Mouse (Mus musculus) hindbrain, embryonic 14.5 days (tissue): ENCODE data around the gene Dusp8. TPM values are rescaled to one million over a fixed set of nuclear protein-coding genes. Genes with fewer than 3 reads are reported as not detected.

Source experiments
- ATAC-seq: fragments of 200-750 bp; cut with Nextera tagmentation; 2 replicates; pipeline ENCODE4 v1.8.0; 2017; ENCODE audit warnings: moderate number of reproducible peaks, mild to moderate bottlenecking, moderate TSS enrichment, moderate library complexity; ENCODE audit not compliant: low FRiP score
- DNase-seq: peaks from one replicate; pipeline ENCODE4 v3.0.0-alpha.2; 2015; ENCODE audit warnings: low spot score
- H3K27ac ChIP-seq: fragments of 300-500 bp; sonication (generic); 2 replicates; pipeline ENCODE4 v1.5.1; 2014; ENCODE audit warnings: mild to moderate bottlenecking, moderate library complexity
- H3K27me3 ChIP-seq: fragments of 300-500 bp; sonication (generic); 2 replicates; pipeline ENCODE4 v1.6.1; 2014; ENCODE audit warnings: mild to moderate bottlenecking, low read length, mixed read lengths; ENCODE audit not compliant: control insufficient read depth, insufficient read depth
- H3K36me3 ChIP-seq: fragments of 300-500 bp; sonication (generic); replicated peaks from 2 replicates; pipeline ENCODE4 v1.6.1; 2014; ENCODE audit not compliant: control insufficient read depth, insufficient read depth
- H3K4me1 ChIP-seq: fragments of 300-500 bp; sonication (generic); replicated peaks from 2 replicates; pipeline ENCODE4 v1.6.1; 2014; ENCODE audit warnings: antibody characterized with exemption, low read length, mixed read lengths; ENCODE audit not compliant: control insufficient read depth, insufficient read depth
- H3K4me2 ChIP-seq: fragments of 300-500 bp; sonication (generic); replicated peaks from 2 replicates; pipeline ENCODE4 v1.6.1; 2014; ENCODE audit warnings: mild to moderate bottlenecking, moderate library complexity
- H3K4me3 ChIP-seq: fragments of 300-500 bp; sonication (generic); replicated peaks from 2 replicates; pipeline ENCODE4 v1.5.1; 2014; ENCODE audit warnings: mild to moderate bottlenecking, low read length
- H3K9ac ChIP-seq: fragments of 300-500 bp; sonication (generic); 2 replicates; pipeline ENCODE4 v1.6.1; 2014
- H3K9me3 ChIP-seq: fragments of 300-500 bp; sonication (generic); 2 replicates; pipeline ENCODE4 v1.6.1; 2016; ENCODE audit warnings: low read length; ENCODE audit not compliant: control insufficient read depth
- WGBS: fragments of 180-500 bp; shearing (Covaris S2); extraction: QIAGEN DNeasy Blood & Tissue Kit; methylation state at CpG from one replicate; pipeline ENCODE4 v1.1.7; 2014; 5-methylcytosine and 5-hydroxymethylcytosine counted together
- polyA plus RNA-seq: library from polyadenylated mRNA; unstranded; fragments of >200 nt; fragmentation: Nextera tagmentation; extraction: Ambion mirVana; gene quantifications from 2 replicates; pipeline ENCODE4 v1.2.1, GENCODE M21; 2014

Dusp8 gene
- polyA plus RNA-seq, 1 experiment from 2014 or later = 133 TPM

DNA sequence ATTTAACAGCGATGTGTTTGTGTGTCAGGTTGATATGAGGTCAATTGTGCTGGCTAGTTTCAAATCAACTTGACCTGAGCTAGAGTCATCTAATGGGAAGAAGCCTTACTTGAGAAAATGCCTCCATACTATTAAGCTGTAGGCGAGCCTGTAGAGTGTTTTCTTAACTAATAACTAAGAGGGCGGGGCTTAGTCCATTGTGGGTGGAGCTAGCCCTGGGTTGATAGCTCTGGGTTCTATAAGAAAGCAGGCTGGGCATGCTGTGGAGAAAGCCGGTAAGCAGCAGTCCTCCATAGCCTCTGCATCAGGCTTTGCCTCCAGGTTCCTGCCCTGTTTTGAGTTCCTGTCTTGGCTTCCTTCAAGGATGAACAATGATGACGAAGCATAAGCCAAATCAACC is 9.1 kb upstream of the Dusp8 start:
- Histone ChIP-seq H3K4me1 (no peaks in the 10 kb centered on the region), H3K36me3 (no peaks in the 10 kb centered on the region), H3K4me2 (no peak overlapping the region), H3K27me3 (no peaks in the 10 kb centered on the region), H3K9me3 (no peaks in the 10 kb centered on the region), H3K9ac (no peak overlapping the region), H3K4me3 (no peak overlapping the region), H3K27ac (no peak overlapping the region)
- ATAC-seq = no peak
- no peak for DNase-seq
- 59% methylated on average over 5 of the region's 5 CpGs for WGBS

- H3K4me3 ChIP-seq = no peak overlapping the region
Measured at GRCm38 (mm10) chr7:142097776-142098175, 2.1 kb upstream of the Dusp8 start.

DNA sequence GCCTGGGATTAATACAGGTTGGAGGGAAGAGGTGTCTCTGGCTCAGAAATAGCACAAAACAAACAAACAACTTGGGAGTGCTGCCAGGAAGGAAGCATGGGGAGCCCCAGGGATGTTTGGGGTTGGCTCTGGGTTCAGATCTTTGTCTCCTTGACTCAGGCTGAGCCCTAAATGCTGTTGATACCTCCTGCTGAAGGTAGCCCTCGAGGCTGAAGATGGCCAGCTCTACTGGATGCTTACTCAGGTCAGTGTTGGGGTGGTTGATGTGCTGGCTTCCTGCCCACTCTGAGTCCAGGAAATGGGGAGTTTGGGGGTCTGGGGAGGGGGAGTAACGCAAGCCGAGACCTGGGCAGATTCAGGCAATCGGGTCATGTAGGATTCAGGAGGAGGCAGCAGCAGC is 1.1 kb upstream of the Dusp8 start:
- WGBS = 77% methylated on average over 4 of the region's 4 CpGs
- H3K4me3 ChIP-seq = no peak overlapping the region; the same call in 1 of the 2 replicates

More at GRCm38 (mm10) chr7:142097776-142098175, 2.1 kb upstream of the Dusp8 start:
- Histone ChIP-seq H3K27ac (no peak overlapping the region), H3K36me3 (no peaks in the 10 kb centered on the region), H3K27me3 (peaks cover 6% of the 10 kb centered on the region; the same call in 1 of the 2 replicates), H3K4me2 (peak overlapping the region; percentile 18; the same call in 1 of the 2 replicates), H3K4me1 (peaks cover 21% of the 10 kb centered on the region), H3K9ac (0 out of 2 replicates have a peak overlapping the region, but pooled peaks have one; percentile 12), H3K9me3 (no peaks in the 10 kb centered on the region)
- DNase-seq (peak; percentile 87), ATAC-seq (peak; percentile 73)
- 11% methylated on average over 9 of the region's 9 CpGs for WGBS

DNA sequence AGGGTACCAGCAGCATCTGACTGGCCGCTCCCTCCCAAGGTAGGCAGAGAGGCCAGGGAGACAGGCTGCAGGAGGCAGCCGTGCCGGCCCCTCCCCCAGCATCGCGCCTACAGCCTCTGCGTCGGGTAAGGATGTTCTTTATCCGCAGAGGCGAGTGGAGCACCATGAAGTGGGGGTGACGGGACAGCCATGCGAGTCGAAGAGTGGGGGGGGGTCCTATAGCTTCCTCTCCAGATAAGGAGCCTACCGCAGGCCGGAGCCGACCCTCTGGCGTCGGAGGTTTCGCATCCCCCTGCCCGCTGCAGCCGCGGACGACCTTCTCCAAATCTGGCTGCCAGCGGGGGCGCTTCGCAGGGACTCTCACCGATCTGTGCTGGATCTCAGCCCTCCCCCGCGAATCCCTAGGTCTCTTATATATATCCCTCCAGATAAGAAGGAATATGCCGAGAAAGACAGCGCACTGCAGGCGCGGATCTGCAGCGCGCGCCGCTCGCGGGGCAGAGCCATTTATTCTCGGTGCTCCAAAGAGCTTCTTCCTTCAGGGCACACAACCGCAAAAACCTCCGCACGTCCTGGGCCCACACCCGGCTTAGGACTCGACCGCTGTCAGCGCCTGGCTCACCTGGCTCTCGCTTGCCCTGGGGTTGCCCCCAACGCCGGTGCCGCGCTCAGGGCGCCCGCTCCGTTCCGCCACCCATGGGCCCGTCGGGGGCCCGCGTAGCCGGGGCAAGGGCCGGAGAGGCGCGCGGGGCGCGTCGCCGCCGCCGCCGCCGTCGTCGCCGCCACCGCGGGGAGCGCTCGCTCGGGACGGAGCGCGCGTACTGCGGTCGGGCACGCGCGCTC is 1.1 kb downstream of the Dusp8 start:
- peaks cover 53% of the 10 kb centered on the region for H3K4me1 ChIP-seq
- peak; percentile 25; the same call in 1 of the 2 replicates for ATAC-seq
- WGBS = under 1% methylated on average over 81 of the region's 89 CpGs

More for the DNA sequence above, 1.1 kb upstream of the Dusp8 start:
- peaks cover 31% of the 10 kb centered on the region for H3K4me1 ChIP-seq
- ATAC-seq = no peak
- H3K27me3 ChIP-seq = peaks cover 6% of the 10 kb centered on the region; the same call in 1 of the 2 replicates
- H3K9me3 ChIP-seq = no peaks in the 10 kb centered on the region
- no peak for DNase-seq
- H3K9ac ChIP-seq = no peak overlapping the region
- no peaks in the 10 kb centered on the region for H3K36me3 ChIP-seq
- no peak overlapping the region for H3K27ac ChIP-seq
- peak overlapping the region; percentile 72 for H3K4me2 ChIP-seq

GRCm38 (mm10) chr7:142093696-142094240 is 1.9 kb downstream of the Dusp8 start:
- Histone ChIP-seq H3K27ac (peak overlapping the region; percentile 97), H3K9me3 (no peaks in the 10 kb centered on the region), H3K36me3 (peaks cover 8% of the 10 kb centered on the region; the same call in 1 of the 2 replicates), H3K9ac (peak overlapping the region; percentile 99), H3K4me3 (peak overlapping the region; percentile 92), H3K27me3 (peaks cover 6% of the 10 kb centered on the region; the same call in 1 of the 2 replicates), H3K4me2 (peak overlapping the region; percentile 72), H3K4me1 (peaks cover 61% of the 10 kb centered on the region)
- ATAC-seq (no peak), DNase-seq (no peak)
- WGBS = 14% methylated on average over 6 of the region's 6 CpGs

More for the DNA sequence above, 1.1 kb downstream of the Dusp8 start:
- Histone ChIP-seq H3K27me3 (peaks cover 6% of the 10 kb centered on the region; the same call in 1 of the 2 replicates), H3K4me3 (peak overlapping the region; percentile 92), H3K9me3 (no peaks in the 10 kb centered on the region), H3K4me2 (peak overlapping the region; percentile 72), H3K36me3 (peaks cover 5% of the 10 kb centered on the region; the same call in 1 of the 2 replicates), H3K9ac (peak overlapping the region; percentile 99), H3K27ac (peak overlapping the region; percentile 97)
- DNase-seq = peak; percentile 59

DNA sequence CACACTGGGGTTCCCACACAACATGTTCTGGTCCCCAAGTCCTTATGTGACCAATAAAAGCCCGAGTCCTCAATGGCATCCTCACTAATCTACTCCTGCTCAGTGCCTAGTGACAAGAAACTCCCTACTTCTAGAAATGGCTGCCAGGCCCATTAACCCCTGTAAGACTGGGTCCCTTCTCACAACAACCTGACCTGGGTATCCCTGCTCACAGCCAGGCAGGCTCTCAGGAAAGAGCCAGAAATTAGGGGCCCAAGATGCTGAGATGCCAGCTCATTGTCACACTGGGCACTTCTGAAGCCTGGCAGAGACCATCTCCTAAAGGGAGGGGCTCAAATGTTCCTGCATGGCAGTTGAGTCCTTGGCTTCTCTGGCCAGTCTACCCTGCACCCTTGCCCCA is 2.7 kb downstream of the Dusp8 start:
- ATAC-seq (no peak), DNase-seq (no peak)
- no peaks in the 10 kb centered on the region for H3K9me3 ChIP-seq
- peaks cover 13% of the 10 kb centered on the region for H3K36me3 ChIP-seq
- WGBS = 34% methylated on average over 1 of the region's 1 CpGs
- peak overlapping the region; percentile 72 for H3K4me2 ChIP-seq
- peaks cover 68% of the 10 kb centered on the region for H3K4me1 ChIP-seq
- peak overlapping the region; percentile 97 for H3K27ac ChIP-seq
- H3K4me3 ChIP-seq = peak overlapping the region; percentile 92
- peak overlapping the region; percentile 99 for H3K9ac ChIP-seq
- H3K27me3 ChIP-seq = peaks cover 6% of the 10 kb centered on the region; the same call in 1 of the 2 replicates

DNA sequence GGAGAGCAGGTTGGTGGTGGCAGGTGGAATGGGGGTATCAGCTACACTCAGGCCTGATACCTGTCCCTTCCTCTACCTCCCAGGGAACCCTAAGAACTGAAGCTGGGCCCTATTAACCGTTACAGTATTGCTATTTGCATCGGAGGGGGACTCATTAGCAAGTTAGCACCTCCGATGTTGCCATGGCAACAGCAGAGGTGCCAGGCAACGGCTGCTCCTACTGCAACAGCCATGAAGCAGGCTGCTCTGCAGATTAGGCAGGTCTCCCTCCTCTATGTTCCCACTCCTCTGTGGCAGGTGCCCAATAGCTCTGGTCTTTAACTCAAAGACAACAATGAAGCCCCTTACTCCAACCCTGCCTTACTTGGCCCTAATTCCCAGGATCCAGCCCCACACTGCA is 3.8 kb downstream of the Dusp8 start:
- Histone ChIP-seq H3K27me3 (peaks cover 5% of the 10 kb centered on the region; the same call in 1 of the 2 replicates), H3K9me3 (no peaks in the 10 kb centered on the region), H3K36me3 (peaks cover 24% of the 10 kb centered on the region), H3K4me2 (peak overlapping the region; percentile 72), H3K4me3 (peak overlapping the region; percentile 92), H3K4me1 (peaks cover 70% of the 10 kb centered on the region), H3K27ac (peak overlapping the region; percentile 97), H3K9ac (peak overlapping the region; percentile 99)
- peak; percentile 77 for DNase-seq
- no peak for ATAC-seq
- WGBS = 0% methylated on average over 4 of the region's 4 CpGs

GRCm38 (mm10) chr7:142089648-142090447 is 5.8 kb downstream of the Dusp8 start:
- WGBS = 42% methylated on average over 17 of the region's 17 CpGs
- peak overlapping the region; percentile 72 for H3K4me2 ChIP-seq
- DNase-seq (no peak), ATAC-seq (no peak)
- peak overlapping the region; percentile 99 for H3K9ac ChIP-seq
- H3K36me3 ChIP-seq = peaks cover 44% of the 10 kb centered on the region
- H3K9me3 ChIP-seq = no peaks in the 10 kb centered on the region
- H3K27ac ChIP-seq = peak overlapping the region; percentile 84
- H3K4me1 ChIP-seq = peaks cover 67% of the 10 kb centered on the region
- no peaks in the 10 kb centered on the region for H3K27me3 ChIP-seq
- H3K4me3 ChIP-seq = 0 out of 2 replicates have a peak overlapping the region, but pooled peaks have one; percentile 2
